ENCODE assay signal across 8 mouse cellular contexts in the genomic region with DNA sequence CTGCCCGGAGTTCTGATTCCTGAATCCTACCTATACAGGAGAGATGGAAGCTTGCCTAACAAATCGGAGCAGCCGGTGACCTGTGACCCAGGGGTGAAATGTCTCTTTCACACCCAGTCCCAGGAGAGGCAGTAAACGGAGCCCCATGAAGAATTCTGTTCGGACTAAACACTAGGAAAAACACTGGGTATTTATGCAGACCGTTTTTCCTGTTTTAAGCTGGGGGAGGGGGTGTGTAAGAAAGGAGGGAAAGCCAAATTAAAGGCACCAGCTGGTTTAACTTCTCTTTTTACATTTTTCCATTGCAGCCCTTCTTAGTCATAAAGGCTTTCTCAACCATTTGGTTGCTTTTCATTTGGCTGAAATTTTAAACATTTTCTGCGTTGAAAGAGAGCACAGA.
DNase-seq lines count a peak whose midpoint lies in the region; ATAC-seq lines count a peak whose summit lies in the region.
"Had no signal": no experiment of that assay in that cellular context is flagged by ENCODE, and none has a peak within 500 bp of the region (broad histone marks: within the 10 kb centered on the region; RNA-seq: fewer than 3 reads in every experiment).

No protein-coding gene starts in this region.

- H3K4me3 ChIP-seq in neural tube, embryonic 15.5 days (replicated peaks): no peak overlapping the region
- no peak overlapping the region for H3K4me3 ChIP-seq in embryonic facial prominence, embryonic 13.5 days
- H3K4me3 ChIP-seq in intestine, embryonic 15.5 days (replicated peaks): no peak overlapping the region
- H3K4me3 ChIP-seq: liver, embryonic 13.5 days had no signal

- no peak overlapping the region for H3K4me2 ChIP-seq in neural tube, embryonic 15.5 days
- H3K4me2 ChIP-seq in embryonic facial prominence, embryonic 13.5 days: peak overlapping the region; percentile 43
- H3K4me2 ChIP-seq in intestine, embryonic 15.5 days (replicated peaks): no peak overlapping the region
- H3K4me2 ChIP-seq: liver, embryonic 13.5 days had no signal

- no peaks in the 10 kb centered on the region for H3K36me3 ChIP-seq in neural tube, embryonic 15.5 days
- H3K36me3 ChIP-seq in embryonic facial prominence, embryonic 13.5 days: no peaks in the 10 kb centered on the region
- H3K36me3 ChIP-seq in intestine, embryonic 15.5 days: no peaks in the 10 kb centered on the region
- H3K36me3 ChIP-seq: liver, embryonic 13.5 days had no signal

- no peak overlapping the region for H3K9ac ChIP-seq in neural tube, embryonic 15.5 days (replicated peaks)
- no peak overlapping the region for H3K9ac ChIP-seq in embryonic facial prominence, embryonic 13.5 days
- H3K9ac ChIP-seq in intestine, embryonic 15.5 days: no peak overlapping the region
- H3K9ac ChIP-seq: liver, embryonic 13.5 days had no signal

- no peaks in the 10 kb centered on the region for H3K27me3 ChIP-seq in neural tube, embryonic 15.5 days (replicated peaks)
- H3K27me3 ChIP-seq in embryonic facial prominence, embryonic 13.5 days: no peaks in the 10 kb centered on the region
- H3K27me3 ChIP-seq in intestine, embryonic 15.5 days (replicated peaks): no peaks in the 10 kb centered on the region
- H3K27me3 ChIP-seq: liver, embryonic 13.5 days had no signal

- no peak for ATAC-seq in neural tube, embryonic 15.5 days (ENCODE audit: low FRiP score)
- ATAC-seq in embryonic facial prominence, embryonic 13.5 days (ENCODE audit: insufficient number of reproducible peaks, insufficient read depth, low FRiP score, low TSS enrichment, low read depth): 0 out of 2 replicates have a peak, but pooled peaks have one; percentile 20
- no peak for ATAC-seq in intestine, embryonic 15.5 days

- no peak overlapping the region for H3K27ac ChIP-seq in neural tube, embryonic 15.5 days (replicated peaks)
- H3K27ac ChIP-seq in embryonic facial prominence, embryonic 13.5 days: peak overlapping the region; percentile 82
- H3K27ac ChIP-seq in intestine, embryonic 15.5 days: 0 out of 2 replicates have a peak overlapping the region, but pooled peaks have one; percentile 36
- H3K27ac ChIP-seq: liver, embryonic 13.5 days had no signal

- H3K4me1 ChIP-seq in neural tube, embryonic 15.5 days: peaks cover 18% of the 10 kb centered on the region
- peaks cover 22% of the 10 kb centered on the region for H3K4me1 ChIP-seq in embryonic facial prominence, embryonic 13.5 days
- peaks cover 14% of the 10 kb centered on the region for H3K4me1 ChIP-seq in intestine, embryonic 15.5 days (replicated peaks)
- H3K4me1 ChIP-seq: liver, embryonic 13.5 days had no signal

- H3K9me3 ChIP-seq in neural tube, embryonic 15.5 days (replicated peaks): no peaks in the 10 kb centered on the region
- H3K9me3 ChIP-seq in embryonic facial prominence, embryonic 13.5 days: no peaks in the 10 kb centered on the region
- no peaks in the 10 kb centered on the region for H3K9me3 ChIP-seq in intestine, embryonic 15.5 days
- H3K9me3 ChIP-seq: liver, embryonic 13.5 days had no signal

- DNase-seq in neural tube, embryonic 10.5 days (ENCODE audit: extremely low spot score, low spot score): peak; percentile 22
- peak; percentile 29 for DNase-seq in lung, postnatal 36 days
- DNase-seq in Muller cell, postnatal 12 days (ENCODE audit: inconsistent ontology term): no peak
- no peak for DNase-seq in thymus, postnatal 0 days (ENCODE audit: low spot score)
- DNase-seq: liver, embryonic 13.5 days had no signal

- WGBS in neural tube, embryonic 15.5 days: 22% methylated on average over 7 of the region's 7 CpGs
- WGBS in embryonic facial prominence, embryonic 13.5 days: 5% methylated on average over 7 of the region's 7 CpGs
- 23% methylated on average over 7 of the region's 7 CpGs for WGBS in intestine, embryonic 15.5 days

Comparison
In these comparisons a context has a peak if more than half of its experiments do, and no peak if none do; other contexts are left out.
1. DNase-seq: peak in neural tube, embryonic 10.5 days (single experiment) and lung, postnatal 36 days (single experiment); none in Muller cell, postnatal 12 days (single experiment) and thymus, postnatal 0 days (single experiment).